Comparison of ENCODE assay signal across 10 mouse cellular contexts in genomic region chr17:33926207-33926932, GRCm38 (mm10). TPM values are rescaled to one million over a fixed set of nuclear protein-coding genes. Genes with fewer than 3 reads are reported as not detected.
DNase-seq lines count a peak whose midpoint lies in the region; ATAC-seq and TF ChIP-seq lines count a peak whose summit lies in the region.
"Had no signal": no experiment of that assay in that cellular context is flagged by ENCODE, and none has a peak within 500 bp of the region (broad histone marks: within the 10 kb centered on the region; RNA-seq: fewer than 3 reads in every experiment).

No protein-coding gene starts in this region.

- H3K27me3 ChIP-seq in spleen, adult 2 months (ENCODE audit: control insufficient read depth, insufficient read depth, low read length) = no peaks in the 10 kb centered on the region
- no peaks in the 10 kb centered on the region for H3K27me3 ChIP-seq in splenic B cell, adult 2 months (ENCODE audit: control insufficient read depth, insufficient read depth, low read length, poor library complexity, severe bottlenecking)
- H3K27me3 ChIP-seq: forebrain, embryonic 15.5 days; heart, embryonic 13.5 days had no signal

- no peak overlapping the region for H3K4me3 ChIP-seq in spleen, adult 2 months (ENCODE audit: extremely low read depth, insufficient read depth, insufficient read length)
- H3K4me3 ChIP-seq: forebrain, embryonic 15.5 days; heart, embryonic 13.5 days had no signal

- H3K36me3 ChIP-seq in spleen, adult 2 months (ENCODE audit: control insufficient read depth, insufficient read depth, low read length) = peaks cover 30% of the 10 kb centered on the region
- peaks cover 26% of the 10 kb centered on the region for H3K36me3 ChIP-seq in splenic B cell, adult 2 months (ENCODE audit: control insufficient read depth, insufficient read depth, low read length, poor library complexity, severe bottlenecking)
- H3K36me3 ChIP-seq: forebrain, embryonic 15.5 days had no signal

- H3K27ac ChIP-seq in spleen, adult 2 months (ENCODE audit: insufficient read depth, low read length) = no peak overlapping the region
- H3K27ac ChIP-seq: forebrain, embryonic 15.5 days; heart, embryonic 13.5 days had no signal

- DNase-seq in CD4-positive, CD25-positive, alpha-beta regulatory T cell, adult 2 months (ENCODE audit: low read depth, low spot score) = peak; percentile 54
- peak; percentile 57 for DNase-seq in kidney, adult 9 months
- DNase-seq in kidney, adult 11 months = no peak
- no peak for DNase-seq in spleen, adult 2 months (ENCODE audit: low read depth in 1 of 2, low spot score in 2 of 2)
- no peak for DNase-seq in spleen, postnatal 10 days (ENCODE audit: low spot score in 2 of 2)
- peak; percentile 38 for DNase-seq in splenic B cell, adult 2 months (ENCODE audit: low read depth, low spot score)

- TF ChIP-seq POLR2A in spleen, adult 2 months (IDR thresholded peaks at IDR 0.05; ENCODE audit: low read depth, low read length) = no peak

- ATAC-seq in CD4-positive, CD25-positive, alpha-beta regulatory T cell, adult 4 months = no peak
- no peak for ATAC-seq in erythroid progenitor cell, adult 5-6 weeks (replicated peaks; ENCODE audit: low FRiP score, poor library complexity, severe bottlenecking)
- ATAC-seq: forebrain, embryonic 15.5 days had no signal

- WGBS in spleen, adult 2 months = 89% methylated on average over 17 of the region's 17 CpGs

- H3K4me1 ChIP-seq in spleen, adult 2 months (ENCODE audit: control insufficient read depth, insufficient read depth, insufficient read length) = peaks cover 4% of the 10 kb centered on the region; the same call in 1 of the 2 replicates

- 0 out of 2 replicates have a peak, but pooled peaks have one; percentile 6 for TF ChIP-seq CTCF in spleen, adult 2 months (IDR thresholded peaks at IDR 0.05; ENCODE audit: extremely low read depth, insufficient read depth, insufficient read length, insufficient replicate concordance)

RNA-seq across cellular contexts. Expression of gene Rgl2, which starts 3.0 kb away (rescaled TPM):
- polyA plus RNA-seq in CD4-positive, CD25-positive, alpha-beta regulatory T cell, adult 4 months (2017; shearing (Covaris generic)) = 10 to 100 TPM; 30.2 to 31.4 TPM
- polyA plus RNA-seq in spleen, adult 2 months (2012; rRNA removed) = 234 and 301 TPM in 2 replicates
- total RNA-seq in erythroid progenitor cell, adult 5-6 weeks (2015; ENCODE audit: low replicate concordance) = 8.6 and 13.4 TPM in 2 replicates
- total RNA-seq in erythroid progenitor cell, adult 5-6 weeks (2017; ENCODE audit: low replicate concordance) = 11.3 and 29.0 TPM in 2 replicates

RNA-seq across cellular contexts. Expression of gene Zbtb22, which starts 10.7 kb away (rescaled TPM):
- polyA plus RNA-seq in CD4-positive, CD25-positive, alpha-beta regulatory T cell, adult 4 months (2017; shearing (Covaris generic)) = 1 to 10 TPM; 3.6 to 3.8 TPM
- polyA plus RNA-seq in spleen, adult 2 months (2012; rRNA removed) = 62.9 and 122 TPM in 2 replicates
- 11.7 and 23.8 TPM in 2 replicates for total RNA-seq in erythroid progenitor cell, adult 5-6 weeks (2015; ENCODE audit: low replicate concordance)
- 20.3 and 28.8 TPM in 2 replicates for total RNA-seq in erythroid progenitor cell, adult 5-6 weeks (2017; ENCODE audit: low replicate concordance)

RNA-seq across cellular contexts. Expression of gene Tapbp, which starts 10.7 kb away (rescaled TPM):
- 100 to 1,000 TPM; 348 to 555 TPM for polyA plus RNA-seq in CD4-positive, CD25-positive, alpha-beta regulatory T cell, adult 4 months (2017; shearing (Covaris generic))
- 188 and 240 TPM in 2 replicates for polyA plus RNA-seq in spleen, adult 2 months (2012; rRNA removed)
- 86.1 and 88.4 TPM in 2 replicates for total RNA-seq in erythroid progenitor cell, adult 5-6 weeks (2015; ENCODE audit: low replicate concordance)
- total RNA-seq in erythroid progenitor cell, adult 5-6 weeks (2017; ENCODE audit: low replicate concordance) = 88.8 and 97.2 TPM in 2 replicates

RNA-seq across cellular contexts. Expression of gene Pfdn6, which starts 13.8 kb away (rescaled TPM):
- 100 to 1,000 TPM; 121 to 141 TPM for polyA plus RNA-seq in CD4-positive, CD25-positive, alpha-beta regulatory T cell, adult 4 months (2017; shearing (Covaris generic))
- polyA plus RNA-seq in spleen, adult 2 months (2012; rRNA removed) = 13.8 and 16.0 TPM in 2 replicates
- 52.0 and 68.1 TPM in 2 replicates for total RNA-seq in erythroid progenitor cell, adult 5-6 weeks (2015; ENCODE audit: low replicate concordance)
- 40.0 and 109 TPM in 2 replicates for total RNA-seq in erythroid progenitor cell, adult 5-6 weeks (2017; ENCODE audit: low replicate concordance)

RNA-seq across cellular contexts. Expression of gene Wdr46, which starts 14.1 kb away (rescaled TPM):
- 10 to 100 TPM; 11.5 to 14.3 TPM for polyA plus RNA-seq in CD4-positive, CD25-positive, alpha-beta regulatory T cell, adult 4 months (2017; shearing (Covaris generic))
- polyA plus RNA-seq in spleen, adult 2 months (2012; rRNA removed) = 20.5 and 26.7 TPM in 2 replicates
- 3.6 and 11.3 TPM in 2 replicates for total RNA-seq in erythroid progenitor cell, adult 5-6 weeks (2015; ENCODE audit: low replicate concordance)
- 4.6 and 8.2 TPM in 2 replicates for total RNA-seq in erythroid progenitor cell, adult 5-6 weeks (2017; ENCODE audit: low replicate concordance)

Comparison
In these comparisons a context has a peak if more than half of its experiments do, and no peak if none do; other contexts are left out.
1. DNase-seq: peak in CD4-positive, CD25-positive, alpha-beta regulatory T cell, adult 2 months (single experiment), kidney, adult 9 months (single experiment) and splenic B cell, adult 2 months (single experiment); none in kidney, adult 11 months (single experiment), spleen, adult 2 months (0 of 2) and spleen, postnatal 10 days (0 of 2).
2. RNA of gene Zbtb22, which starts 10.7 kb away (polyA plus RNA-seq): 62.9 to 122 TPM in spleen, adult 2 months; 3.6 to 3.8 TPM in CD4-positive, CD25-positive, alpha-beta regulatory T cell, adult 4 months; every median in the first group is over 10 times any median in the second.